Mouse (Mus musculus) lung, postnatal 14 days (tissue): Measurements from ENCODE around the gene Espn.

ENCODE experiments used
- DNase-seq: peaks from one replicate; pipeline ENCODE4 v3.0.0; 2021

The Espn gene

DNA sequence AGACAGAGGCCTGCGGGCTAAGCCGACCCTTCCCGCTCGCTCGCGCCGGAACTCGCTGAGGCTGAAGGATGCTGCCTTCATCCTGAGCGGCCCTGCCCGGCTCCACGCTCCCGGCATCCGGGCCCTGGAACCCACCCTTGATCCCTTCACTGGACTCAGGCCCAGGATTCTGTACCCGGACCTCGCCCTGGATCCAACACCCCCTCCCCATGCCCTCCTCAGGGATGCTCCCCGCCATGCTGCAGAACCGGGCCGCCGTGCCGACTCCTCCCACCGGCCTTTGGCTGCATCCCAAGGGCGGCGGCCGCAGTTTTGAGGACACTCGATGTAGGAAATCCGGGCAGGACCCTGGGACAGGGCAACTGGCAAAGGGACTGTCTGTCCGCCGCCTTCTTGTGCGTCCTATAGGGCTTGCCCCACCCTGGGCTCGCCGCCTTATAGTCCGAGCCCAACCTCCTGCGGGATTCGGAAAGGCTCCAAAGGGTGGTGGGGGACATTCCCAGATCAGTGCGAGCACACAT lies 26.2 kb upstream of the Espn start:
- DNase-seq: peak; percentile 69

DNA sequence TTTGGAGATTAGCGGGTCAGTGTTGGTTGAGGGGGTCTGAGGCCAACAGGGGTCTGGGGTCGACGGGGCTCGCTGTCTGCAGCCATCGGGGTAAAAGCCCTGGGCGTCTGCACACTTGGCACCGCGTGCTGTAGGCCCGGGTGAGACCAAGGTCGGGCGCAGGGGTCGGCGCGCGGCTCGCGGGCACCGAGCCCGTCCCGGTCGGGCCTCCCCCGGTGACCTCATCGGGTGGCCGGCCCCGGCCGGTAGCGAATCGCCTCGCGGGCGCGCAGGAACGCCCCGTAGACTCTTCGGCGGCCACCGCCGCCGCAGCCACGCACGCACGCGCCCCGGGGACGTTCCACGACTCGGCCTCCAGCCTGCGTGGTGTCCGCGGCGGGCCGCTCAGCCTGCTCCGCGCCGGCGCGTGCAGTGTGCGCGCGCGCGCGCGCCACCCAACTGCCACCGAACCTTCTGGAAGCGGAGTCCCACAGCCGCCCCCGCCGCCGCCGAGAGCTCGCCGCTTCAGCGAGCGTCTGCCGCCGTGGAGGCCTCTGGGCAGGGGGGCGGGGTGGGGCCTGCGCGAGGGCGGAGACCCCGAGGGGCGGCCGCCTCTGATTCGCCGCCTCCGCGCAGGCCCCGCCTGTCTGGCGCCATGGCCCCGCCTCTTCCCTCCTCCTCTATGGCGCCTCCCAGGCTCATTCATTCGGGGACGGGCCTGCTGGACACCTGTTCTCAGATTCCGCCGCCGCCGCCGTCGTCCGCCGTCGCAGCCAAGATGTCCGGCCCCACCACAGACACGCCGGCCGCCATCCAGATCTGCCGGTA lies 25.6 kb upstream of the Espn start, which contains the start of gene Acot7:
Acot7 (plus strand) TSS at position 598 of the 807 bp plus-strand sequence.
- peak; percentile 92 for DNase-seq

DNA sequence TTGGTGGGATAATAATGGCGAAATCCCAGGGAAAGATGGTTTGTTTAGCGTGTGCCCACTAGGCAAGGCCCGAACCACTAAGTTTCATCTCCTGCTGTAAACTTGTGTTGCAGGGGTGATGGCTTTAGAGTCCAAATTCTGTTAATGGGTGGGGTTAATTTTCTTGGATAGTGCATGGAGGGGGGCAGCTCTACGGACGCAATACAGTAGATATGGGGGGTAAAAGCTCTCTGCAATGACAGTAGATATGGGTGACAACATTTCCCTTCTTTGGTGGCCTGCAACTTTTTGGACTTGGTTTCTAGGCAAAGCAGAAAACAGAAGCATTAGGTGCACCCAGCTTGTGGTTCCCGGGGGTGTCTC lies 25.0 kb upstream of the Espn start:
- DNase-seq: no peak

DNA sequence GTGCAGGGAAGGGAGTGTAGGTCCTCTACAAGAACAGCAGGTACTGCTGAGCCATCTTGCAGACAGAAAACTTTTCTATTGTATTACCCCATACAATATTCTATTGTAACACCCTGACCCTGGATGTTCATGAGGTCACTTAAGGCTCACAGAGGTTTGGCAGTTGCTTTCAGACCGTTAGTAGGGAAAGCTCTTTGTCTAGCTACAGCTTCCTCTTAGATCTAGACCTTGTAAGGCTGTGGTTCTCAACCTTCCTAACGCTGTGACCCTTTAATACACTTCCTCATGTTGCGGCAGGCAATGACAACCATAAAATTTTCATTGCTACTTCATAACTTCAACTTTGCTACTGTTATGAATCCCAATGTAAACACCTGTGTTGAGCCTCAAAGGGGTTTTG lies 24.5 kb upstream of the Espn start:
- DNase-seq: no peak

- no peak for DNase-seq
These were observed 21.8 kb upstream of the Espn start for GRCm38 (mm10) chr4:152173956-152174355.

DNA sequence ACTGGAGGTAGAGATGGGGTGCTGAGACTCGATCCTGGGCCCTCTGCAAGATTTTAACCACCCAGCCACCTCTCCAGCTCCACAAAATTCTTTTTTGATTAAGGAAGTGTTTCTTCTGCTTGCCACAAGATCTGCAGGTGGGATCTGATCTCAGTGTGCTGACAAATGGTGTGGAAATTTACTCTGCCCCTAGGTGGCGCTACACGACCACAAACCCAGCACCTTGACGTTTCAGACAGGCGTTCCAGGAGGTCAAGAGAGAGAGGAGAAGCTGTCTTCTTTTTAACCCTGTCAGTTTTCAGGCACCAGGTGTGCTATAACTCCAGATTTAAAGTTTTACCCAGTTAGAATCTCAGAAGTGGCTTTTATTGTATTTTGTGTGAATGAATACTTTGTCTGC lies 20.9 kb upstream of the Espn start:
- peak; percentile 85 for DNase-seq

DNA sequence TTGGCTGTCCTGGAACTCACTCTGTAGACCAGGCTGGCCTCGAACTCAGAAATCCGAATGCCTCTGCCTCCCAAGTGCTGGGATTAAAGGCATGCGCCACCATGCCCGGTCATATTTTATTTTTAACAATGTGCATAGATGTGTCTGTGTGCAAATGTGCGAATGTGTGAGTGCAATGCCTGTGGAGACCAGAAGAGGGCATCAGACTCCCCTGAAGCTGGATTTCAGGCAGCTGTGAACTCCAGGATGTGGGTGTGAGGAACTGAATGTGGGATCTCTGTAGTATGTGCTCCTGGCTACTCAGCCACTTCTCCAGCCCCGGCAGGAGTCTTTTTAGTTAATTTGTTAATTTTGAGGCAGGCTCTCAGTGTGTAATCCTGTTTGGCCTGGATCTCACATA lies 19.4 kb upstream of the Espn start:
- DNase-seq: no peak

GRCm38 (mm10) chr4:152170286-152170685 lies 18.1 kb upstream of the Espn start:
- no peak for DNase-seq

DNA sequence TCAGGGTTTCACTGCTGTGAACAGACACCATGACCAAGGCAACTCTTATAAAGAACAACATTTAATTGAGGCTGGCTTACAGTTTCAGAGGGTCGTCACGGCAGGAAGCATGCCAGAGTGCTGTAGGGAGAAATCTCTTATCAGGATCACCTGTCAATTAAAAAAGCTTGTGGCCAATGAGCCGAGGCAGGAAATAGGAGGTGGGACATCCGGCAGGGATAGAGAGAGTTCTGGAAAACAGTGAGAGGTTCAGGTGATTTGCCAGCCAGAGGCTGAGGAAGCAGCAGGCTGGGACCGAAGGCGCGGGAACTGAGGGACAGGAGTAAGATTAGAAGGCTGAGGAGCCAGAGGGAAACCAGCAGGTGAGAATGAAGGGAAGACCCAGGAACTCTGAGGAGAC lies 16.9 kb upstream of the Espn start:
- no peak for DNase-seq

GRCm38 (mm10) chr4:152168052-152168451 lies 15.9 kb upstream of the Espn start:
- DNase-seq: no peak

DNA sequence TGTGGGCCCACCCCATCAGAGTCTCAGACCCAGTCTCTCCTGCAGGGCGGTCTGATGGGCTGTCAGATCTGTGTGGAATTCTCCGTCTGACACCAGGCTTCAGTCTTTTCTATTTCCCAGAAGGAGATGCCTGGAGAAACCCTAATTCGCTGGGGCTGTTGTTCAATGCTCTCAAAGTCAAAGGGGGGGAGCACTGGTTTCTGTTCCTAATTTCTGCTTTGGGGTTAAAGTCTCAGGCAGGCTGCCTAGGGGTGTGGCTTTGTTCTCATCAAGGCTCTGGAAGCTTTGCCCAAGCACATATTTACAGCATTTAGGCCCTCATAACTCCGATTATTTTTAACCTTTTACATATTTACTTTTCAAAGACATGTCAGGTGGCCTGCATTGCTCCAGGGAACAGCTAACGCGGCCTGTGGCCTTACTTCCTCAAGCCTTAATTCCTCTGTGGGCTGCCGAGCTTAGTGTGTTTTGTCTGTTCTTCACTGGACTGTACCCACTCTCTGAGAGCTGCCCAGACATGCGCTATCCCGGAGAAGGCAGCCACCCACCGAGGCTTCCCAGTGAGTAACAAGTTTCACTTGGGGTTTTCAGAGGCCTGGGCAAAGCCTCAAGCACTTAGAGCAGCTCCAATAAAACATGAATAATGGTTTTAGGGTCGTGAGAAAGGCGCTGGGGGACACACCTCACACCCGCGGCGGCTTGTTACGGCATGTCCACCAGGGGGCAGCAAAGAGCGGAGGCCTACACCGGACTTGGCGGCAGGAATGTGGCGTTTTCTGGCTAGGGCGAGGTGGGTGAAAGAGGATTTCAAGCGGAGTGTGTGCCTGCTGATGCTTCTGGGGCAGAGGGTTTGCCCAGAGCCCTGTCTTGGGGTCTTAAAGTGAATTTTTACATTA lies 13.1 kb upstream of the Espn start:
- peak; percentile 87 for DNase-seq

DNA sequence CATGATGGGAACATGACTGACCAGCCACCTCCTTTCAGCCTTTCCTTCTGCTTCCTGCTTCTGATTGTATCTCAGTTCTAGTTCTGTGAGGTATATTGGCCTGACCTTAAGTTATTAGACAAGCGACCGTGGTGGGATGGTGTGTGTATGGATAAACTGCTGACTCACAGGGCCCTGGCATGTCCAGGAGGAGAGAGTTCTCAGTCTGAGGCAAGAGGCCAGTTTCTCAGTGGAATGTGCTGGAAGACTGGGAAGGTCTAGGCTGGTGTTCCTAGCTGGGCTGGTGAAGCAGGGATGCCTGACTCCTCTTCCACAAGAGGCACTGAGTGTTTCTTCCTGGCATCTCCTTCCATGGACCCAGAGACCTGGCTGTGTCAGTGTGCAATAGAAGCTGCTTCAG lies 10.6 kb upstream of the Espn start:
- DNase-seq: no peak

DNA sequence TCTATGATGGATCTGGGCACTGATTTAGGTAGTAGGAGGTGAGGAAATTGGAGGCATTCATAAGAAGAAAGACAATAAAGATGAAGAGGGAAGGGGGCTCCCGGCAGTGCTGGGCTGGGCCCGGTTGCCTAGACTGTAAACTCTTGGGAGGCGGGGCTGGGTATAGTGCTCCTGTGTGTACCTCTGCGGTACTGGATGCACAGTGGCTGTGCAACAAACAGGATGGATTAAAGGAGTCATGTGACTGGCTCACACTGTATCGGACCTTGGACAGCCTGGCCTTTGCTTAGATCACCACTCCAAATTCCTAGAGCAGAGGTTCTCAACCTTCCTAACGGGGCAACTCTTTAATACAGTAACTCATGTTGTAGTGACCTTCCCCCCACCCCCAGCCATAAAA lies 9.4 kb upstream of the Espn start:
- DNase-seq: no peak

DNA sequence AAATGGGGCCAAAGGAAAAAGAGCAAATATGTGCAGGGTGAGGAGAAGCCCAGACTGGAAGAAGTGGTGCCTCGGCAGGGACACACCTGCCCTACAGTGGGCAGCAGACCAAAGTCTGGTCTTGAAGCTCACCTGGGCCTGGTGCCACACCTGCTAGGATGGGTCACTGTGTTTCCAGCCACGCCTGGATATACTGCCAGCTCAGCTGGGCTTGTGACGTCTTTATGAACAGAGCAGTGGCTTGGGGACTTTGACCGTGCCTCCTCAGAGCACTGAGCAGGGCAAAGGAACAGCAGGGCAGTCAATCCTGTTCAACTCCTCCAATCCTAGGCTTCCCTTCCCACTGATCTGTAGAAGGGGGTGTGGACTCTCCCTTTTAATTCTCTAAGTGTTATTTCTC lies 8.6 kb upstream of the Espn start:
- DNase-seq: no peak

DNA sequence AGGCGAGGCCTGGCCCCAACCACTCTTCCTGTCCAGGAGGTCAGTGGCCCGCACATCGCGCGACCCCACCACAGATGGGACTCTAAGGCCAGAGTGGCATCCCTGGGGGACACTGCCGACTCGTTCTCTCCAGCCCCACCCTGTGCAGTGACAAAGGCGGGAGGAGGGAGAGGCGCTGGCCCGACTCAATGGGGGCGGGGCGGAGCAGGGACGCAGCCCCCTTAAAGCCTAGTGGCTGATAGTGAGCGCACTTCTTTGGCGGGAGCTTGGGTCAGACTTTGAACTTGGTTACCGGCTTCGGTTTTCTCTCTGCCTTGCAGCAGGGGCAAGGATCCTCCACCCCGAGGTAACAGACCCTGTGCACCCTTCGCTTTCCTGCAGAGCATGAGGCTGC lies 7.1 kb upstream of the Espn start:
- DNase-seq: no peak

- no peak for DNase-seq
These were observed 6.6 kb upstream of the Espn start, which contains the start of gene Hes2 for GRCm38 (mm10) chr4:152158585-152159284. Gene Hes2 (plus strand): TSS chr4:152158867.

- peak; percentile 56 for DNase-seq
These were observed 5.8 kb upstream of the Espn start for GRCm38 (mm10) chr4:152157779-152158584.

DNA sequence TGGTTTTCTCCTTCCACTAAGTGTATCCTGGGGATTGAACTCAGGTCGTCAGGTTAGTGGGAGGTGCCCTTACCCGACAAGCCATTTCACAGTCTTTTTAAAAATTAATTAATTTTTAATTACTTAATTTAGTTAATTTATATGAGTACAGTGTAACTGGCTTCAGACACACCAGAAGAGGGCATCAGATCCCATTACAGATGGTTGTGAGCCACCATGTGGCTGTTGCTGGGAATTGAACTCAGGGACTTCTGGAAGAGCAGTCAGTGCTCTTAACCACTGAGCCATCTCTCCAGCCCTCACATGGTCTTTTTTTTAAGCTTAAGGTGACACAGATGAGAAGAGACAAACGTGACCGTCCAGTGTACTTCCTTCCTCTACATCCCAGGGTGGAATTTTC lies 2.8 kb upstream of the Espn start:
- DNase-seq: no peak

DNA sequence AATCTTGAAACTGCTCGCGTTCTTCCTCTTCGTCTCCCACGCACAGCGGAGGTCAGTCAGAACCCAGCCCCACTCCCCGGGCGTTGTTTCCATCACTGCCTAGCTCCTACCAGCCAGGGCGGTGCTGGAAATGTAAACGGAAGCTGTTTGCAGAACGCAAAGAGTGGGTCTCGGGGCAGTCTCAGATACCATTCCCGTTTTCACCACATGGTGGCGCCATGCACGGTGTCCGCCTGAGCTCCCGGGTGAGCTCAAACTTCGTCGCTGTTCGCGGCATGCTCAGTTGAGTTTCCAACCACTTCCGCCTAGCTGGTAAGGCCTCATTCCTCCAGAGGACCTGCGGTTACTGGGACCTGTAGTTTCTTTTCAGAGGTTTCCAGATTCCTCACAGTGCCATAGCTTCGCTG lies 1.6 kb upstream of the Espn start:
- peak; percentile 93 for DNase-seq

GRCm38 (mm10) chr4:152151451-152151965 lies 663 bp downstream of the Espn start:
- no peak for DNase-seq

DNA sequence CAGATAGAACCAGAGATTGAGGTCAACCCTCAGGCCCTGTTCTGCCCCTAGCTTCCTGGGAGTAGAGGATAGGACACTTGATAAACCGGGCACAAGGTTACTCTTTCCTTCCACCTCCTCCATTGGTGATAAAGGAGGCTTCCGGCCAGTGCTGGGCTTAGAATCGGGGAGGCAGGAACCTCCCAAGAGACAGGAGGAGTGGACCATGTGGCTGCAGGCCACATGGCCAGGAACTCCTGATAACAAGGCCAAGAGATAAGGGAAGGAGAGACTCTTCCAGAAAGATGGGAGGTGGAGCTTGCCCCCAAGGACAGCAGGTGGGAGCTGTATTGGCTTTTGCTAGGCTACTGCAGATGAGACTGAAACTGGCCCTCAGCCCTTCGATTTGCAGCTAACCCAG lies 1.6 kb downstream of the Espn start:
- DNase-seq: no peak
